Mouse (Mus musculus) thymus, postnatal 25 days (tissue): ENCODE measurements around the gene Rora.
A peak's percentile ranks its signal among the peaks of the same experiment; 100 is the strongest.

Experiments used
- DNase-seq: peaks from one replicate; pipeline ENCODE4 v3.0.0; 2022

Gene Rora

DNA sequence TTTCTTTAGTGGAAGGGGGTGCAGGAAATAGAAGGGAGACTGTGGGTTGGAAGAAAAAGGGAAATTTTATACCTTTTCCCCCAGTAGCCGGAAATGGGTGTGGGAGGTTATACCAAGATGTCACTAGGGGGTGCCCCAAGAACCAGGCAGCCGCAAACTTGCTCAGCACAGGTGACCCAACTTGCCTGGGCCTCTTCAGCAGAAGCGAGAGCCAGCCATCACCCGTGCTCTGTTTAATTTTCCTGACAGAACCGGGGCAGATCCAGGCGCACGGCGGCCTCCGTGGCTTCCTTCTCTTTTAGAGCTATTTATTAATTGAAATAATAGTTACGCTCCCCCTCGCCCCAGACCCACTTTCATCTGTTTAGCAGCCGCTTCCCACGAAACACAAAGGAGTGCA is 313.0 kb downstream of the Rora start:
- peak; percentile 72 for DNase-seq

DNA sequence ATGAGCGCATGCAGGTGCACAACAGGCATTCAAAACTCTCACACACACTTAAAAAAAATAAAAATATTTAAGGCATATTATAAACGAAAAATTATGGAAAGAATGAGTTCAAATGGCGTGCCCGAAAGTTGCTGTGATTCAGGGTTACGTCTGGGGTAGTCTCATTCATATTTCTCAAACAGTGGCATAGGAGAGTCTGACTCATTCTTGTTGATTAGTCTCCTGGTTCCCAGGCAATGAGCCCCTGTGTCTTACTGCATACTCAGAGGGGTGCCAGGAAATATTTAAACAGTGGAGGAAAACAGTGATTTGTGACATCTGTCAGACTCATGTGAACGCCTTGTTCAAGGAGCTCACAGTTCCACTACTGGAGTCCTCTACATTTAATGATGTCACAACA is 316.5 kb downstream of the Rora start:
- DNase-seq: no peak

DNA sequence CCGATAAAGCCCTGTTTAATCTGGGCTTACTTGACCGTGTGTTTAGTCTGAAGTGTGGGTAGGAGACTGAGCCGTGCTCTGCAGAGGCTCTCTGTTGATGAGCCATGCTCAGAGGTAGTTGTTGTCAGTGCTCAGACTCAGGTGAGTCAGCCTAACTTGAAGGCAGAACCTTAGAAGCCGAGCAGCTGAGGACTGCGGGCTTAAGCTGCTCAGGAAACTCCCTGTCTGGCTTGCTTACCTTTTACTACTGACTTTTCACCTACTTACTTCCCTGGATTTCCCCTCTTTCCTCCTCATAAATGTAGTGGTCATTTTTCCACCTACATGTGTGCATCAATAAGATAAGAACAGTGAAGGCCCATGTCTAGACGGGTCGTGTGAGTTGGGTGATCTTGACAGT is 318.7 kb downstream of the Rora start:
- DNase-seq: no peak

DNA sequence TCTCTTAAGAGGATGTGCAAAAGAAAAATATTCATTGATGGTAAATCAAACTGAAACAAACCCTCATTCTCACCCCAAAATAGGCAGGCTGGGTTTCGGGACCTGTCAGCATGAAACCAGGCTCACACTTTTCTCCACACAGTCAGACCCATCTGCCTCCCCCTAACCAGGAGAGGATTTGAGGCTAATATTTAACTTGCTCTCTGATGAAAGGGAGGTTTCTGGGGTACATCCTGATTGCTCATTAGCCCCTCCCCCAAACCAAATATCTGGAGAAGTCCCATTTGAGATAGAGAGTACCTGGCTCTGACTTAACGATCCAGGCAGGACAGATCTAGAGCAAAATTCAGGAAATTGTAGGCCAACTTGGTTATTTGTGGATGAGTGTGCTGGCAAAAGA is 320.9 kb downstream of the Rora start:
- DNase-seq: no peak

DNA sequence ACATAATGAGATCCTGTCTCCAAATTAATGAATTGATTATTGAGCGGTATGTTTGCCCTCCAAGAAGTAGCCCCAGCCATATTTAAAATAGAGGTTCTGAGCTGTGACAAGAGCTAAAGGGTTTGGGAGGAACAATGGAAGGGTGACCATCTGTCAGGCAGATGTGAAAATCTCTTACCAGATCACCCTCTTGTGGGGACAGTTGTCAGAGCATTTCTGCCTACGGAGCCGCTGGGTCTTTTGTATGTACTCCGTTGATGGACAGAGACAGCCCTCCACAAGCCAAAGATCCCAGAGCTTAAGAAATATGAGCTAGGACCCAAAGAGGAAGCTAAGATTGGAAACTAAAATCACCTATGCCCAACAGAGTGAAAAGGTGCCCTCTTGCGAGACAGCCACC is 322.6 kb downstream of the Rora start:
- DNase-seq: no peak

DNA sequence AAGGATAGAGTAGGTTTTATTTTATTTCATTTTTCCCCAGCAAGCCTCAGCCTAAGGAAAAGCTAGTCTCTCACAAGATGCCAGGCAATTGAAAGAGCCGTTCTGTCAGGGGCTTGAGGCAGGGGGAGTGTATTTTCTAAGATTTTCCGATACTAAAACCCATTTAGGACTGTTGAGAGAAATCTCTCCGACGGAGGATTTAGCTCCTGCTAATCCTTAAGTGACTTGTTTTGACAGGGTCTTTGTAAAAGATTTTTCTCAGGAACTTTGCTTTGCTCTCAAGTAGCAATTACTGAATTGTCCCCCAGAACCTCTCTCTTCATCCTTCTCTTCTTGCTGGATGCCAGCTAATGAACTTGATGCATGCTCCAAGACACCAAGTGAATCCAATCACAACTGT is 323.3 kb downstream of the Rora start:
- DNase-seq: no peak

DNA sequence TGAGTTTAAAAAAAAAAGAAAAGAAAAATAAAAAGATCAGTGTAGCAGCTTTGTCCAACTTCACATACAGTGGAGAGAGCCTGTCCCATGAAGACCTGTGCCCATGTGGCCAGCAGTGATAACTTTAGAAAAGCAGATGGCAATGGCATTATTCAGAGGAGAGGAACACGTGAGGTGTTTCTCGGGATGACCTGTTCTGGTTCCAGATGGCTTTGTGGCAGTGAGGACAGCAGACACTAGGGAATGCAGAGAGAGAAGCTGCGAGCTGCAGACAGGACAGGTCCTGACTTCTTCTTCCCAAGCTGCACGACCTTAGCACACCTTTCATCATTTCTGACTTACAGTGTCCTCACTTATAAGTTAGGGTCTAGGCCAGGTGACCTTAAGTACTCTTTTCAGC is 325.1 kb downstream of the Rora start:
- DNase-seq: no peak

DNA sequence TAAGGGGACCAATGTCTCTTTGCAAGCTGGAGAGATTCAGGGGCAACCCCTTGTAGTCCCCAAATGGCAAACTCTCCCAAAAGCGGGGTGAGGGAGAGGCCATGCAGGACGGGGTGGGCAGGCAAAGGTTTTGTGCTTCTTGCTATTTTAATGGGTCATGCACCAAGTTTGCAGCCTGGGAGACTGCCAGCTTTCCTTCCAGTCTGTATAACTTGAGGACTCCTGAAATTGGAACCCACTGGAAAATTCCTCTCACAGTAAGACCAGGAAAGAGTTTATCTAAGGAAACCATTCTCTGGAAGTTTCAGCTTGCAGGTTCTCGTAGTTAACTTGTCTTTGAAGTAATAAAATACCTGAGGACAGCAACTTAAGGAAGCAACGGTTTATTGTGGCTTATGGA is 326.5 kb downstream of the Rora start:
- no peak for DNase-seq

DNA sequence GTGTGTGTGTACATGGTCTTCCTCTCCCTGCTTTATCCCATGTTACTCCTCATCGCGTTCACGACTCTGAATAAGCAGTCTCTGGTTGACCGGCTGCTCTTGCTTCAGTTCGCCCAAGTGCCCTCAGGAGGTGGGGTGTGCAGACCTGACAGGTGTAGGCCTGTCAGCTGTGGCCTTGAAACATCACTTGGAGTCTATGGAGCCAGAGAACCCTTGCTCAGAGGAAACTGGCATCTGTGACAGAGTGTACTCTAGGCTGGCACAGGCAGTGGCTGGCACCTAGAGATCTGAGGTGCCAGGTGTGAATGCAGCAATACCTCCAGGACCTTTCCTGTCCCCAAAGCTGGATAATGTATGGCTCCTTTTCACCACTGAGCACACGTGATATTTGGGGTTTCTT is 331.5 kb downstream of the Rora start:
- no peak for DNase-seq

DNA sequence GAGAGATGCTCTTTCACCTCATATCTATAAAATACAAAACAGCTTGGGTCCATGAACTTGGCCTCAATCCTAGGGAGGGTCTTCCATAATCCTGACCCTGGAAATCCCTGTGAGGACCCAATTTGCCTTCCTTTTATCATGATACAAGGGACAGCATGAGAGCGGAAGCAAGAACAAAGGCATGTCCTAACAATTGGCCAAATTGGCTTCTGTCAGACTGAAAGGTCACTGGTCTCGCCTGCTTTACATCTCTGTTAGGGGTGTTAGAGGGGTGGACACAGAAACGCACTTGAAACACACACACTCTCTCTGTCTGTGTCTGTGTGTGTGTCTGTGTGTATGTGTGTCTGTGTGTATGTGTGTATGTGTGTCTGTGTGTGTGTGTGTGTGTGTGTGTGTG is 332.2 kb downstream of the Rora start:
- DNase-seq: no peak

DNA sequence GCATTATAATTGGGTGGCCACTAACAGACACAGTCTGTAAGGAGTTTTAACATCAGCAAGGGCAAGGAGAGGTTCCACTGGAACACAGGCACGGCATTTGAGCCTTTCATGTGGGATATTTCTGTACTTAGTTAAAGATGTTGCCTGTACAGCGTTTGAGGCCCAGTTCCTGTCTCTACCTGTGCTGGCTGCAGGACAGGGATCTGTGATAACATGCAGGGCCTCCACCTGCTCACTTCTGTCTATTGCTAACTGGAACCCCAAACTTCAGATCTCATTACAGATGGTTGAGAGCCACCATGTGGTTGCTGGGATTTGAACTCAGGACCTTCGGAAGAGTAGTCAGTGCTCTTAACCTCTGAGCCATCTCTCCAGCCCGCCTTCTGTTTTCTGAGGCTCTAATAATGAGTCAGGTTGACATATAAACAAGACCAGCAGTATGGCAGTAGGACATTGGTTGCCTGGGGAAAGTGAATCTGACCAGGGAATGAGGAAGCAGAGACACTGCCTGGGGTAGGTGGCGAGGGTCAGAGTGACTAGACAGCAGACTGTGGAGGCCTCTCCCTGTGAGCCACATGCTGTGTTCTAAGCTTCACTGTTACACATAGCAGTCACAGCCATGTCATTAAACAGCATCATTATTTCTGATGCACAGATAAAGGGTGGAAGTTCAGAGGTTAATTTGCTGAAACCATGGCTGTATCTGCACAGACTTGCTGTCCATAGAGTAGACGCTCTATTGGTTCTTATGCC is 333.9 kb downstream of the Rora start:
- DNase-seq: no peak

DNA sequence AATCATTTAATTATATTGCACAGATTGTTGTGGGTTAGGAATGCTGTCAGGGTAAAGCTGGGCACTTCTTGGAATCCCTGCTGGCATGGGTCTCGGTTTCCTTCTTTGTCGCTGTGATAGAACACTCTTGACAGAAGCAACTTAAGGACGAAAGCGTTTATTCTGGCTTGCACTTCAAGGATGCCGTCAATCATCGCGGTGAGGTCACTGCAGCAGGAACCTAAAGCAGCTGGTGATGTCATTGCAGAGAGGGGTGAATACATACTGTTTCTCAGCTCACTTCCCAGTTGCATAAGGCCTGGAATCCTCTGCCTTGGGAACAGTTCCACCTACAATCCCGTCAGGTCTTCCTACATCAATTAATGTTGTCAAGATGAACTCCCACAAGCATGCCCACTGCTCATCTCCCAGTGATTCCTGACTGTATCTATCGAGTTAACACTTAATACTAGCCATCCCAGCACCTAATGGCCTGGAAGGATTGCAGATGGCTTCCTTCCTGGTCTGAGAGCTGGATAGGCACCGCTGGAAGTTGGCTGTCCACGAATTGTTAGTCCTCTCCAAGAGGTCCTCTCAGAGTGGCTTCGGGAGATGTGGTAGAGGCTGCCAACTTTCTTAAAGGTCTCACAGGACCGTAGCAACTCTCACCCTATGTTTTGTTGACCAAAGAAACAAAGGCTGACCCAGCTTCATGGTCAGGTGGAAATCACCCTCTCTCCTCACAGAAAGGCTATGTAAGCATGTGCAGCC is 334.8 kb downstream of the Rora start:
- DNase-seq: no peak

DNA sequence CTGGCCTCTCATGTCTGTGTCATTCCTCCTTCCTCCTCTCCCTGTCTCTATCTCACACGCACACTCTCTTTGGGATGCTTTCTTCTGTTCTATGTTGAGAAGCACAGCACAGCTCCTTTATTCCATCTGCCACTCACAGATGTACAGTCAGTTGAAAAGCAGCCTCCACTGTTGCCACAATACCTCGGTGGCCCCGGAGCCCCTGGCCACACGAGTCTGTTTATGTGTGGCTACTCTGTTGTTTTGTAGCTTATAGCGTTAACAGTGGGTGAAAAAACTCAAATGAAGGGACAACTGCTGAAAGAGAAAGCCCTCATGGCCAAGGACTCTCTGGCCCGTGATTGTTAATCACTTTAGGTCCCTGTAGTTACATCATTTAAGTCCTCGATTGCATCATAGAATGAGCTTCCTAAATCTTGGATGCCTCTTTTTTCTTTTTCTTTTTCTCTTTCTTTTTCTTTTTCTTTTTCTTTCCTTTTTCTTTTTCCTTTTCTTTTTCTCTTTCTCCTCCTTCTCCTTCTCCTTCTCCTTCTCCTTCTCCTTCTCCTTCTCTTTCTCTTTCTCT is 336.4 kb downstream of the Rora start:
- no peak for DNase-seq

DNA sequence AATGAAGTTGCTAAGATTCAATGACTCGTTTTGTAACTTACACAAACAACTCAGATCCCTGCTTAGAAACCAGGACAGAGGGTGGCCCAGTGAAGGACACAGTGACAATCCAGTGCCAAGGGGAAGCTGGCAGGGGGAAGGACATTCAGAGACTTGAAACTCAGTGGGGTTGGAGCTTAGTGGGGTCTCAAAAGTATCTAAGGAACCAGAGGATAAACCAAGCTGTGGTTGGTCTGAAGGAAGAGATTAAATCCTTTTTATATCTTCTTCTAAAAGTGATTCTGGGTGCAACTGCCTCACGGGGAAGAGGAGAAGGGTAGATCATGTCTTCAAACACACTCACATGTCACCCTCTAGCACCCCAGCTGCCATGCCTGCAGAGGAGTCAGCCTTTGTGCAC is 340.3 kb downstream of the Rora start:
- DNase-seq: no peak

DNA sequence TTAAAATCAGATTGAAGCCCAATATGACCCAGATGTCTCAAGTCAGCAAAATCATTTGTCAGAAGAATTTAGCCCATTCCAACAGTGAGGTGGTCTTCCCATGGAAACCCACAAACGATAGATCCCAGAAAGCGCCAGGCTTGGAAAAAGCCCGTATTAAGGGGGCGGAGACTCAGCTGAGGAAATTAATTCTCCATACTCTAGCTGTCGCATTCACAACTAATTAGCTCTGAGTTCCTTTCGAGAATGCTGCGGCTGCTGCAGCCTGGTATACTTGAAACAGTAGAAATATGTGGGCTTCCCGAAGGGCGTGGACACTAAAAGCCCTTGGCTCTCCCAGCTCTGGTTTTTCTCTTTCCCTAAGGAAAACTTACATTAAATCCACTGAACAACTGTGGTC is 345.4 kb downstream of the Rora start:
- DNase-seq: no peak

DNA sequence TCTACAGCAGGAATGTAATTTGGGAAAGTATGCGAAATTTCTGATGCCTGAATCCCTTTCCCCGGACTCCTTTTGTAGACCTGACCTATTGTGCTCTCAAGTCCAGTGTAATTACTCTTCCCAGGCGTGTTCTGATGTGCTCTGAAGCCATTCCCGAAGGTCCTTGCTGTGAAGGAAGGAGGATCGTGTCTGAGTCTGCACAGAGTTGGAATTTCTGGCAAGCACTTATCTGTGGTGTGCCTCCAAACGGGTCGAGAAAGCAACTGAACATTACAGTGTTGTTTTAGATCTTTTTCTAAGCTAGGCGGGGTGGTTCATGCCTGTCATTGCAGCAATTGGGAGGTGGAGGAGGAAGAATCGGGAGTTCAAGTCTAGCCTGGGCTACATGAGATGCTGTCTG is 350.9 kb downstream of the Rora start:
- no peak for DNase-seq

DNA sequence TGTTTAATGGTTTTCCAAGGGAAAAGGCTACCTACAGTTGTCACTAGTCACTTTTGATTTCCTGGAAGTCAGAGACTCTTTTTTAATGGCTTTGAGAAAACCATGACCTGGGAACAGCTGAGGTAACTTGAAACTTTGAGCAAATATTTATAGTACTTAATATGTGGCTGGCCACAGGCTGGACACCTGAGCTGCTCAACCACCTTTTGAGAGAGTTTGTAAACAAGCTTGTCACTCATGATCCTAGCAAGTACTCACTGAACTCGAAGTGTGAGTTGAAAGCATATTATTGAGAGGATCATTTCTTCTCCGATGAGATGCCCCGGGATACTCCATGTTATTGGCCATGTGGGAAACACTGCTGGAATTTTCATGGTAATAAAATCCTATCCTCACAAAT is 353.1 kb downstream of the Rora start:
- no peak for DNase-seq

DNA sequence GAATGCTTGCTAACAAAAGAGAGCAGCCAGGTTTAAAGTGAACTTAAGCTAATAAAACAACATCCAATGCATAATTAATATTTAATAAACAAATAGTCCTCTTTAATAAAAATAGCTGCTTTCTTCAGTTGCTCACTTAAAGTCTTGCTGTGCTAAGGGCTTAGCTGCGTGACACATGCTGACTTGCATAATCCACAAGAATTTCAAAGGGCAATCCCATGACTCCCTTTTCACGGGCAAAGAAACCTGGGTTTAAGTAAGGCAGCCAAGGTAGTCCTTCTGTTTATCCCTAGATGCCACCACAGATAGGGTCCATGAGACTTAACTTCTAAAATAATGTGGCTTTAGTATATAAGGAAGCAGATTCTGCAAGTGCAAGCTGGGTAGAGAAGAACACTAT is 355.1 kb downstream of the Rora start:
- no peak for DNase-seq

DNA sequence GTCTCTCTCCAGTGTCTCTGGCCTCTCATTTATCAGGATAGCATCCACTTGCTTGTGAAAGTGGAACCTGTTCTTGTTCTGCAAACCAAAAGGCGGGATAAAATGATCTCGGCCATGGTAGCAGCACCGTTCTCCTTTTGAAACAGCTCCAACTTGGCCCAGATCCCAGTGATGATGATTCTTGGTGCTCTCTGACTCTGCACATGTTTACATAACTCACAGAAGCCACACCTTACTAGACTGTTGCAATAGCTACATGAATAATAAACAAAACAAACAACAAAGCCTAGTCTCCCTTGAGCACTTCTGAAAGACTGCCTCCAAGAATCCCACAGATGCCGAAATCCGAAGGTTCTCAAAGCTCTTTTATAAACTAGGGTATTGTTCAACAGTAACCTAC is 357.3 kb downstream of the Rora start:
- no peak for DNase-seq

DNA sequence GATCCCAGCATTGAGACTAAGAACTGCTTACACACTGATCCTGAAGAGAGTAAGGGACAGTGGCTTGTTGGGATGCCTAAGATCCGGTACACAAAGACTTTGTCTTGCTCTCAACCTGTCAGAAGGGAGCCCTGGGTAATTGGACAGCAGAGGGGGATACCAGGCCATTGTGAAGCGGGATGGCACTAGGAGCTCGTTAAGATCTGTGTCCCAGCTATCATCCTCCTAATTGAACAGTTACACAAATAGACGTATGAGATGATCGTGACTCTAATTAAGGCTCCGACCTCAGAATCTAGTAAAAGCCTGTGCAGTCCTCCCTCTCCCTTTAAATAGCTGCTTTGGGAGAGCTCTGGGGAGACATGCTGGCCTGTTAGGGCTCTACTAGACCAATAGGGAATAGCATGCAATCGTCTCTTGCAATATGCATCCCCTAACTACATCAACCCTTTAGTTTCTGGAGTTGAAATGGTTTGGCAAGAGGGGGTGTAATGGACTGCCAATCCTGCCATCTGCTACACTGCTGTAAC is 359.7 kb downstream of the Rora start:
- no peak for DNase-seq

DNA sequence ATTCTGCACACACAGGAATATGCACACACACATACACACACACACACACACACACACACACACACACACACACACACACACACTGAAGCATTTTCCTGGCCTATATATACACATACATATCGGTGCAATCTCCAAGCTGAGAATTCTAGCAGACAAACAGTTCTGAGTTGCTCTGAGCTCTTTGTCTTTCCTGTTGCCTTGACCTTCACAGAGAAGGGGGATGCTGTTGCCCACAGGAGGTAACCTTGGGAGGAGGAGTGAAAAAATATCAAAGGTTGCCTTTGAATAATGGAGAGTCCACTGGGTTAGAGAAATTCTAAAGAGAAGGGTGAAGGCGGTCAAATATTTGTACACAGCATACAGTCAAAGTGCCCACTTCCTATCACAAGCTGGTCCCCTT is 360.6 kb downstream of the Rora start:
- DNase-seq: no peak

DNA sequence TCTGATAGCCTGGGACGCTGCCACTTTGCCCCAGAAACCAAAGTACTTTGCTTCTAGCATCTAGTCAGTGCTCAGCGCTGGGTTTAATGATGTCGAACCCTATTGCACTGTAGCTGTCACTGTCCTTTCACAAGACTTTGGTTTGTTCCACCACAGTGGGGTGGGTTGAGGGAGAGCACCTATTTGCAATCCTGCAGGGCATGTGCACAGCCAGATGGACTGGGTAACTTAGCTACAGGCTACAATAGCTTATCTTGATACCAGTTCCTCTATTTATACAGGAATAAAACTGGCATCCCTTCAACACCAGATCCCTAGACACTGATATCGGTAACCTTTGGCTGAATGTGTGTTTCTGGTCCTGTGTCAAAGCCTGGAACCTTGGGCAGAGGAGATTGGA is 366.8 kb downstream of the Rora start:
- no peak for DNase-seq

DNA sequence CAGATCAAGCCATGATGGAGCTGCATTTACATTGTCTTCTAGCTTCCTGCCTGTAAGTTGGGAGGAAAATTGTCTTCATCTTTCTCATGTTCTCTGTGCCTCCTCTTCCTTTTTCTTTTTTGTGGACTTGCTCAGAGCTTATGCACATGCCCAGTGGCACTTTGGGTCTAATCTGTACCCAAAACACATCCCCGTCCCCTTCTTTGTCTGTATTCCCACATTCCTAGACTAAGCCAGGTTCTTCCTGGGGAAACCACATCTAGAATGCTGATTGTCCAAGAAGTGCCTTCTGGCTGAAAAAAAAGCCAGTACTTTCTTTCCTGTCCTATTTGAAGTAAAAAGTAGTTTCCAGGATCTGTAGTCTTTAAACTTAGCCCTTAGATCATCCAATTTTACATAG is 367.9 kb downstream of the Rora start:
- no peak for DNase-seq

DNA sequence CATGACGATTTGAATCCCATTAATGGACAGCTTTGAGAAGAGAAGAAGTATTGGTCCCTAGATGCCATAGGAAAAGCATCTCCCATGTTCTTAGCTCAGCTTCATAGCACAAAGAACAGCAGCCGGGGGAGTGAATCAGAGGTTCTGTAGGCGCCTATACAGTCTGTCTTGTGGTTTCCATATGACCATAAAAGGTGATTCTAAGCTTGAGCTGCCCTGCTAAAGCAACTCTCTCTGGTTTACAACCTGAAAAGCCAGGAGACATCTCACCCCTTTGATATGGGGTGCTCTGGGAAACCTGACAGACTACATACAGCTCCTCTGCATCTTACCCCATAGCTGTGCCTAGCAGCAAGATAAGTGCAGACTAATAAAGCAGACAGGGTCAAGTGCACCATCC is 369.7 kb downstream of the Rora start:
- peak; percentile 18 for DNase-seq
